Mouse (Mus musculus) G1E (cell line): ENCODE measurements around the gene Eid2b.
A peak's percentile ranks its signal among the peaks of the same experiment; 100 is the strongest.

Experiments
- CTCF ChIP-seq: IDR thresholded peaks from 2 replicates; pipeline ENCODE4 v1.5.1; 2012; ENCODE audit warnings: low read depth, low read length, inconsistent platforms, mixed read lengths
- GATA1 ChIP-seq: IDR thresholded peaks from 2 replicates; pipeline ENCODE4 v1.6.1; 2012; ENCODE audit warnings: borderline replicate concordance, low read length, inconsistent platforms, mixed read lengths
- POLR2AphosphoS5 ChIP-seq: IDR thresholded peaks from 2 replicates; pipeline ENCODE4 v1.6.1; 2012; ENCODE audit warnings: low read depth, low read length, inconsistent platforms; ENCODE audit not compliant: insufficient replicate concordance
- TAL1 ChIP-seq: conservative IDR thresholded peaks from 2 replicates; pipeline ENCODE4 v1.6.1; 2012; ENCODE audit warnings: low read depth, low read length, inconsistent platforms, mixed read lengths

GRCm38 (mm10) chr7:28298837-28299625 lies 21.5 kb downstream of the Eid2b start:
- TF ChIP-seq CTCF (0 out of 2 replicates have a peak, but pooled peaks have one; percentile 17), GATA1 (no peak), POLR2AphosphoS5 (no peak), TAL1 (no peak)
